Mouse (Mus musculus) 416B (cell line): ENCODE measurements around the gene Selenot.
A peak's percentile ranks its signal among the peaks of the same experiment; 100 is the strongest.
"Not testable (repeated sequence)": the region's sequence is repeated elsewhere in the genome, so short reads cannot be mapped to it uniquely, and the experiment has no call there.

Source experiments
- DNase-seq: peaks from one replicate; pipeline ENCODE4 v3.0.0; 2011; ENCODE audit warnings: low read depth

Gene Selenot

DNA sequence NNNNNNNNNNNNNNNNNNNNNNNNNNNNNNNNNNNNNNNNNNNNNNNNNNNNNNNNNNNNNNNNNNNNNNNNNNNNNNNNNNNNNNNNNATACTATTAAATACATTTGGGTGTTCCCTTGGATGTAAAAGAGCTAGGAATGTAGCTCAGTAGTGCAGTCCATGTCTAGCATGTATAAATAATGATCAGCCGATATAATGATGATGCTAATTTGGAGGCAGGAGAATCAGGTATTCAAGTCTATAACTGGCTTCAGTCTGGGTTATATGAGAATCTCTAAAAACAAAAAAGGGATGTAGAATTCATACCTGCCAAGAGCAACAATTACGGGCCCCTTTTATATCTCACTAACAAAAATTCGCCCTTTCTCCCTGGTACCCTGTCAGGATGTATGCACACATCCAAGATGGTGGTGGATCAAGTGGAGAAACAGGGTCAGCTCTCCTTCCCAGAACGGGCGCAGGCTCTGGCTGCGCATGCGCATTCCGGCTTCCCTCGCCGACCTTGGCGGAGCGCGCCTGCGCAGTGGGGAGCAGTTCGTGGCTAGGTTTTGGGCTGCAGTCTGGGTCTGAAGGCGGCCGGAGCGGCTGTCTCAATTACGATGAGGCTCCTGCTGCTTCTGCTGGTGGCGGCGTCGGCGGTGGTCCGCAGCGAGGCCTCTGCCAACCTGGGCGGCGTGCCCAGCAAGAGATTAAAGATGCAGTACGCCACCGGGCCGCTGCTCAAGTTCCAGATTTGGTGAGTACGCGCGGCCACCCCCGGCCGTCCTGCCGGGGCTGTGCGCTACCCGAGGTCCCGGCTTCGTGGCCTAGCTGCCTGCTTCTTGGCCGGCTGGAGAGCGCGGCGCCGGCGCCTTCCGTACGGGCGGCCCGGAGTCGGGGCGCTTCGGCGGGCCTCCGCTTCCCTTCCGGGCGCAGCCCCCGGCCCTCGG is at the start of gene Selenot:
TSS of gene Selenot (plus strand) at position 500 of the 930 bp plus-strand sequence.
- DNase-seq: peak; percentile 94

DNA sequence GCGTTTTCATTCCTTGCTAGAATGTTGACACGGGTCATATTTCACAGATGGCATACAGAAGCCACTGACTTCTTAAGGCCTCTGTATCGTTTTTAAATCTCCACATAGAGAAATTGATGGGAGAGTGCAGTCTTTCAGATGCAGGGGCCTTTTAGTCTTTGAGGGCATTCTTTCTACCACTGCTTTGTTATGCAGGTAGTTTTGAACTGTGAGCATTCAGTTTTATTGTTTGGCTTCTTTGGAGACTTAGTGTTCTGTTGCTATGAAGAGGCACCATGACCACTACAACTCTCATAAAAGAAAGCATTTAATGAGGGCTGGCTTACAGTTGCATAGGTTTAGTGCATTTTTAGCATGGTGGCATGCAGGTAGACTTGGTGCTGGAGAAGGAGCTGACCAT is 39.9 kb upstream of the Selenot start:
- DNase-seq: no peak

DNA sequence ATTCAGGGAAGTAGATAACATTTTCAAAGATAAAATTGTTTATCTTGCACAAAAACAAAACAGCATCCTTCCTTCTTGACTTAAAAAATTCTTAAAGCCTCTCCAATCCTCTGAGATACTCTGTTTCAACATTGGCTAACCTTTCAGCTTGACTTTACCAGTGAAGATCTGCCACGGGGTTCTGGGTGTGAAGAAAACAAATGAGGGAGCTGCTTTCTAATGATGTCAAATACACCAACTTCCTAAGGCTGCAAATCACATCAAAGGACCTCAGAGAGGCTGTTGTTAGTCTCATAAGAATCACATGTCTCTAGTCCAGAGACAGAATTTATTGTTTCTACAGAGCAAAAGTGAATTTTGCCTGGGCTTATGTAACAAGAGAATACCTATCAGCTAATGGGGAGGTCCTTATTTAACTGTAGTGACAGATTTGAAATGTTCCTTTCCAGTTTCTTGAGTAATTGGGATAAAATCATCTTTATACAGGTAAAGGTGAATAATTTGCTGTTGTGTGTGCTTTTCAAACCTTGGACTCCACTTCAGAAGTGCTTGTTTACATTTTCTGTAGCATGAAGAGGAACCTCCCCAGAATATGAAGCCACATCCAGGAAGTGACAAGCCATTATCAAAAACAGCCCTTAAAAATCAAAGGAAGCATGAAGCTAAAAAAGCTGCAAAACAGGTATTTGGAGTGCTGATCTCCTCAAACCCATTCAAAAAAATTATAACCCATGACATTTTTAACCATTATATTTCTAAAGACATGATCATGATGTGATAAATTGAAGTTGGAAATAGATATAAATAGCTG is 24.2 kb upstream of the Selenot start:
- peak; percentile 20 for DNase-seq

DNA sequence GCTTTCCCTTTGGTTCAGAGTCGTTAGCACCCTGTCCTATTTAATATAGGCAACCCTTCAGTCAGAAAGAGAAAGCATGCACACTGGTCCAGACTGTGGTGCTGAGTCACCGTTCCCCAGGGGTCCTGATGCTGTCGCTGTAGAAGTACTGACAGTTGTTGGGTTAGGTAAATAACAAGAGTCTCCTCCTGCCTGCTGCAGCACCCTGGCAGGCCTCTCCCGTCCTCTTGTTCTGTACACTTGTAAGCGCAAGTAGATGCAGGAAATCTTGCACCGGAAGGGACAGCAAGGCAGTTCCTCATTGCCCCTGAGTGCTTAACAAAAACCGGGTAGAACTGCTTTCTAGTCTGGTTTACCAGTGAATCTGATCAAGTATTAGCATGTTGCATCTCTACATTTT is 19.8 kb upstream of the Selenot start:
- no peak for DNase-seq

DNA sequence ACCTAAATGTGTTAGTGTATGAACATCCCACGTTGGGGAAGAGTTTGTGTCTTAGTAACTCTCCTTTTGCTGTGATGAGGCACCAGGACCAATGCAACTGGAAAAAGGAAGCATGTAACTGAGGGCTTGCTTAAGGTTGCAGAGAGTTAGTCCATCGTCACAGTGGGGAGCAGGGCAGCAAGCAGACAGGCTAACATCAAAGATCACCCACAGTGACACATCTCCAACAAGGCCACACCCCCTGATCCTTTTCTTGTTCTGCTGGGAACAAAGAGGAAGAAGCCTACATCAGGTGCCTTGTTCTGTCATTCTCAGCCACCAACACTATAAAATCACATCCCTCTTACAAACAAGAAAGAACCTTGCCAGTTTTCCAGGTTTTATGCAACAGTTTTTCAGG is 16.5 kb upstream of the Selenot start:
- DNase-seq: peak; percentile 19

DNA sequence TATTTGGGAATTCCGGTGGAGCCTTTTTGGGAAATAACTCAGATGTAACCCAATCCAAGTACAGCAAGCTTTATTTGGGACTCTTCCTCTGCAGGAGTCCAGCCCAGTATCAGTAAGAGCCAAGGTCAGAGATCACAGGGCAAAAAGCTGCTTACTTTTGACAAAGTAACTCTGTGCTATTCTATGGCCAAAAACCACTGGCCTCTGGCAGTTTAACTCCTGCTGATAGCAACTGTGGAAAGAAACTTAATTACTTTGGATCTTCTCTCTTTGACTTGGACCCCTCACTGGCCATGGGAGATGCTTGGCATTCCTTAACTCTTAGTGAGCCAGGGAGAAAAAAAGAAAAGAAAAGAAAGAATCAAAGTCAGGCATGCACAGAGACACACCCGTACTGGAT is 15.0 kb upstream of the Selenot start:
- DNase-seq: no peak

DNA sequence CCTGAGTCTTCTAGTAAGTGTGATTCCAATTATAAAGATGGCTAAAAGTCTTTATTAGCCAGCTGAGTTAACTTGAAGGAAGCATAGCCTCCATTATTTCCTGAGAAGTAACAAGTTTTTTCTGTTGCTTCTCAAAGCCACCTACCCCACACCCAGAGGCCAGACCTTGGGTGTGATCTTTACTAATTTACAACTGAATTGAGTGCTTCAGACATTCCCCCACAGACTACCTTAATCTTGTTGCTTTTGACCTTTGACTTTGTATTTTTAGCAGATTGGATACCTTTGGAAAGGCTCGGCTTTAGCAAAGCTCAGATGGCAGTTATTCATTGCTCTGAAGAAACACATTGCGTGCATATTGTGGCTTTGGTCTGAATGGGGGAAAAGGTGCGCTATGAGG is 5.6 kb upstream of the Selenot start:
- no peak for DNase-seq

DNA sequence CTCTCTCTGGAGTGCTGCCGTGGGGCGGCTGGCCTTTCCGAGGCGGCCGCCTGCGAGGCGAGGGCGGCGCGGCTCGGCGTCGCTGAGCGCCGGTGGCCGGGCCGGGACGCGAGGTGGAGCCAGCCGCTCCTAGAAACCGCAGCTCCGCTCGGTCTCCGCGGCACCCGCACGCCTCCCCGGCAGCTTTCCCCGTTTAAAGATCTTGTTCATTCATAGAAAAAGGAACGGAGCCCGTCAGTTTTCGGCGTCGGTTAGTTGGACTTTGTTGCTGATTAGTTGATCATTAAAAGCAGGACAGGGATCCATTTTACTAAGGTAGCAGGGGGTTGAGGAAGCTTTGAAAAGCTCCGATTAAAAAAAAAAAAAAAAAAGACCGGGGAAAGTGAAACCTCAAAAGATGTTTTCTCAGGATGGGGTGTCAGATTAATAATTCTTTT is 649 bp downstream of the Selenot start:
- DNase-seq: peak; percentile 45

DNA sequence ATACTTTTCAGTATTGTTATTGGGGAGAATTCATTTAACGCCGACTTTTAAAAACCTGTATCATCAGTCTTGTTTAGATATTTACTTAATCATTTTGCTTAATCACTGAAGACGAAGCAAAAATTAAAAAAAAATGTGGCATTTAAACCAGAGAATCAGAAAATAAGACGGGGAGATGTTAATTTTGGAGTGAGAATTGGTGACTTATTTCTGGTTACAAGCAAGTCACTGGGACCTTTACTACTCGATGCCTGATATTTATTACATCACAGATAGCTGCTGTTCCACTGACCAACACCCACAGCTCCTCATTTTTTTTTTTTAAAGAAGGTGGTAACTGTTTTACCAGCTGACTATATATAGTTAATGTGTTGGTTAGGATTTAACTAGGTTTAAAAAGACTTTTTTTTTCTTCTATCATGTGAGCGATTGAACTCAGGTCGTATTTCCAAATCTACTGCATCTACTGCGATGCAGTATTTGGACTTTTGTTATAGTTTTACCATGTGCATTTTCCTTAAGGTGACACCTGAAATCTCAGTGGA is 1.1 kb downstream of the Selenot start:
- DNase-seq: peak; percentile 58

DNA sequence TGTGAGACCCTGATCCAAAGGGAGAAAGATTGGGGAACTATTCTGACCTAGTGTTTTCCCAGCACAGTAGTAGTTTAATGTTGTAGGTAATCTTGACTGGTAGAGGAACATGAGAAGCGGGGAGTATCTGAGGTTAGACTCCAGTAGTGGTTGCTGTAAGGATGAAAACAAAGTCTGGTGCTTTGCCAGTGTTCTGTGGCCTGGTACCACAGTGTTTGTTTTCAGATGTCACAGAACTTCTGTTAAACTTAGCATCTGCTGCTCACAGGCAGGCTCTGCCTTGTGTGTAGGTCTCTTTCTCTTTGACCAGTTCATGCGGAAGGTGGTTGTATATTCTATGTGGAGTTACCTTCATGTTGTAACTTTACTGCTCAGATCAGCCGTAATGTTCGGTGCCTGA is 5.1 kb downstream of the Selenot start:
- peak; percentile 40 for DNase-seq

DNA sequence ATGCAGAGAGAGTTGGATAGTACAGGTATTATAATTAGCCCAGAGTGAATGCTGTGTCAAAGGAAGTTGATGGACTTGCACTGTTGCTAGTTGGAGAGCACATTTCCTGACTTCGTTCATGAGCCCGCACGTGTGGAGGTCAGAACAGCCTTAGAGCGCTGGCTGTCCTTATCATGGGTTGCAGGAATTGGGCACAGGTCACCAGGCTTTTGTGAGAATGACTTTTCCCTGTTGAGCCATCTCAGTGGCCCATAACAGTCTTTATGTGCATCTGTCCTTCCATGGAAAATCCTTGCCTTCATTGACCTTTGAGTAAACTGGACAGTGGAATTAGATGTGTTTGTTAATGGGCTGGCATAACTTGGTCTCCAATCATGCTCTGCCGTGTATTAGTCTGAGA is 5.9 kb downstream of the Selenot start:
- no peak for DNase-seq

DNA sequence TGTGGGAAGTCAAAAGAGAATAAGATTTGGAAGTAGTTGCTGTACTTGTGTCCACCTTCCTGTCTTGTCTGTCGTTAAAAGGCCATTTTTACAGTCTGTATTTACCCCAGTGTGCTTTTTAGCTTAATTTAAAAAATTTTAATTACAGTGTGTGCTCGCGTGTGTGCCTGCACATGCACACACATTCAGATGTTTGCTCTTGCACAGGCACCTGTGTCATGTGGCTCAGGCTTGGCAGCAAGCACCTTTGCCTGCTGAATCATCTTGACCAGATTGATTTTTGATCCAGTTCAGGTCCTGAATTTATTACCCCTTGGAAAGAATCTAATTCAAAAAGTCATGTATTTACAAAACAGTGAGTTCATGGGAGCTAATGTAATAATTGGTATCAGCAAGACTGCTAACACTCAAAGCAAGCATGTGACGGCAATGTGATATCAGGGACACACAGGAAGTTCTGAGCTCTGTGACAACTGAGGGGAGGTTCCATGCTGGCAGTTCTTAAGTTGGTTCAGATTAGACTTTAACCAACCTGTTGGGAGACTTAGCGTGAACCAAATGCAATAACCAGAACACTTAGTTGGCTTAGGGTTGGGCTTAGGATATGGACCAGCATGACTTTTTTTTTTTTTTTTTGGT is 6.5 kb downstream of the Selenot start:
- DNase-seq: peak; percentile 17

DNA sequence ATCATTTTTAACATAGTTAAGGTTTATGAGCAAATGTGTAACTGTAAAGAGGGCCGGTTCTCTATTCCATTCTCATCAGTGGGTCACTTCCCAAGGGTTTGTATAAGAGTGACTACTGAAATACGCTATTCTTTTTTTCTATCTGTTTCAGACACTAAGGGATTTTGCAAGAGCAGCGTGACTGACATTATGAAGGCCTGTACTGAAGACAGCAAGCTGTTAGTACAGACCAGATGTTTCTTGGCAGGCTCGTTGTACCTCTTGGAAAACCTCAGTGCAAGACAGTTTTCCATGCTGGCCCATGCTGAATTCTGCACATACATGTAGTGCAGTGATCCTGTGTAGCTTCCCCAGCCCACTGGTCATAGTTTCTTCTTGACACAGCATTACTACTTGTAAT is 14.1 kb downstream of the Selenot start:
- not testable (repeated sequence) for DNase-seq

DNA sequence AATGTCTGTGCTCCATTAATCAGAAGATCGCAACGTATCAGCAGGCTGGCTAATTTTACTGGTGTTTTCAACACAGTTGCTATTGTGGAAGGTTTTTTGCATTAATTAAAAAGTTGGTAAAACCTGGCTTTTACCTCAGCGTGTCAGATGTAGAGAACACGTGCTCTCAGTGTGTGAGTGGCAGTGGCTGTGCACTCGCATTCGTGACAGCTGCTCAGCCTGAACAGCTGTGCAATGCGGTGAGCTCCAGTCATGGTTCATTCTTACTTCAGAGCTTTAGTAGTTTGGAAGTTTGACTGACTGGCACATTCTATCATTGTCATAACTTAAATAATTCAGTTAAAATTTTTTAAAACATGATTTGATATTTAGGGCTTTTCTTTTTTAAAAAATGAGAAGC is 16.2 kb downstream of the Selenot start:
- not testable (repeated sequence) for DNase-seq

DNA sequence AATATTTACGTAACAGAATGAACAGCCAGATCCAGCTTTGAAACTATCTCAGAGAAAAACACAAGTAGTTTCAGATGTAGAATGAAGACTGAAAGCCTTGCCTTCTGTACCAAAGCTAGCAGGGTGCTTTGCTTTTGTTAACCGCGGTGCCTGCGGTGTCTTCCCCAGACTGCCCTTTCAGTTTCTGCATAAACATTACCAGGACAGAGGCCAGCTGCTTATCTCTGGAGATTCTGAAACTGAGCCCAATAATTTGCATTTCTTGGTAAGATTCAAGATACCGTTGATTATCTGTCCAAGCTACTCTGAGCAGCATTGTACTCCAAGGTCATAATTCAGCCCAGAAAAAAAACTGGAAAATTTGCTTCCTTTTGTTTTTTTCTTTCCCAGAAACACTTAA is 17.2 kb downstream of the Selenot start:
- no peak for DNase-seq

DNA sequence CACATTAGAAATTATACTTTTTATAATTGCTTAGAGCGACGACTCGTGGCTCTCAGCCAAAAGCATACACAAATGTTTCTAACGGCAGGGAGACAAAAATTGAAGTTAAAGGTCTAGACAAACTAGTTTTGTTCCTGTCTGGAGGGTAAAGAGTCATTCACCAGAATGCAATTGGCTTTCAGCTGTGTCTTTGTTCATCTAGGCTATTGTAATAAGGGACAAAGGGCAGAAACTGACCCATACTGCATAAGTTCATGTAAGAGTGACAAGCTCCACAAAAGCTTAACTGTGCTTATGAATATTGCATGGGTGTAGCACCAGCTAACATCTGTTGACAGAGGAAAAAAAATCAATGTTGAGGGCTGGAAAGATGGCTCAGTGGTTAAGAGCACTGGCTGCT is 32.1 kb downstream of the Selenot start:
- DNase-seq: no peak

DNA sequence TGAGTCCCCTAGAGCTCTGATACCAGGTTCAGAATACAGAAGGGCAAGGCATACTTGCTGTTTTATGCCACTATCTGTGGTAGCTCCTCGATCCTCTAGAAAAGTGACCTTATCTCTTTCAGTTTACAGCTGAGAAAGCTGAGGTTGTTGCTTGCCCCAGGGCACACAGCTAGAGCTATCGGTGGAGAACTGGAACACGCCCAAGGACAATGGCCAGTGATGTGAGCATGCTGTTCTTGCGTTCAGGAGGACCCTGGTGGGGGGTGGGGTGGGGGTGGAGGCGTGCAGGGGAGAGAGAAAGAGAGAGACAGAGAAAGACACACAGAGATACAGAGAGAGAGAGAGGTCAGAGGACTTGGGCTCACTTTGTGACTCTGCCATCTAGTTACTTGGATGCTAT is 33.5 kb downstream of the Selenot start:
- no peak for DNase-seq

DNA sequence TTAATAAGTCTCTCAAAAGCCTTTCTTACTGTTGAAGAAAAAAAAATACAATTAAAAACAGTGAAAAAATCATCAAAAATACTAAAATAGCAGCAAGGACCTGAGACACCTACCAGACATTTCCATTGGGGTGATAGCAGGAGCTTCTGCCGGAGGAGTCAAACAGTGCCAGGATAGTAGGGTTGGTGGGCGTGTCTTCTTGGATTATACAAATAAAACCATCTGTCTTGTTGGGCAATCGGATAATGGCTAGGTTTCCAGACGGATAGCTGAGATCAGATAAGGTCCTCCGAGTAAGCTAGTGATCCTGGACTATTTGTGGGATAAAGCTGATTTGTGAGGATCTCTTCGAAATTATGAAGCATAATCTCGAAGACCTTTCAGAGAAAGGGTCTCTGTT is 44.6 kb downstream of the Selenot start:
- no peak for DNase-seq

DNA sequence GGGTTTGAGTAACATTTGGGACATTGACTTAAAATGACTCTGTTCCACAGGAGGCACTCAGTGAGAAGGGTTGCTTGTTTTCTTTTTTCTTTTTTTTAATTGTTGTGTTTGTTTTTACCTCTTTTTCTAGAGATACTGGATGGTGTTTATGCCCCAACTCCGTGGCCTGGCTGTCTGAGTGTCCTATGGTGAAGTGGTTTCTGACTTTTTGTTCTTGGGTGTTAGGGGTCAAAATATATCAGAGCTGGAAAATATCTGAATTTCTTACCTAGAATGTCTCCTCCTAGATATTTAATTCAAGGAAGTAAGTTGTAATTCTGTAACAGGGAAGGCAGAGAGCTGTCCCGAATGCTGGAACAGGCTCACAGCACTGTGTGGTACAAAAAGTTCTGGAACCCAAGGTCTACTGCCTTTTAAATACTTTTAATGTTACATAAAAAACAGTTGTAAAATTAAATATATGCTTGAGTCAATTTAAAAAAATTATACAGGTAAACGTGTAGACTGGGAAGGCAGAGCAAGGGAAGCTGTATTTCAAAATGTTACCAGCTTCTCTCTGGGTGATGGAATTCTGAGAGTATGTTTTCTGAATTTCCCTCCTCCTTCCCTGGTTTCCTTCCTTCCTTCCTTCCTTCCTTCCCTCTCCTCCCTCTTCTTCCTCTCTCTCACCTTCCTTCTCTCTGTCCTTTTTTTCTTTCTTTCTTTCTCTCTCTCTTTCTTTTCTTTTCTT is 46.4 kb downstream of the Selenot start:
- no peak for DNase-seq

DNA sequence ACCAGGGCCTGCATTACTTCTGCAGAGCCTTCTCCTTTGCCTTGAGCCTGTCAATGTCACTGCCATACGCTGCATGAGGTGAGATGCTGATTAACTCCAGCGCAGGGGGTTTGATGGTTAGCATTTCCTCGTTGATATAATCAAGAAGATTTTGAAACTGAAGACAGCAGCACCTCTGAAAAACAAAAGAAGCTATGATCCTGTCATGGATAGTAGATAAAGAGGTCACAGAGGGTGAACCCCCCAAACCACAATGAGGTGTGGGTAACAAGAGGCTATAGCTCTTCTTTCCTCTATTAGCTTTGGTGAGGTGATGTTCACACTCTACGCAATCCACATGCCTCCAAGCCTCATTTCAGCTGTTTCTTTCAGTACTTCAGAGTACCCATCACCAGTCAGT is 48.5 kb downstream of the Selenot start:
- DNase-seq: no peak

DNA sequence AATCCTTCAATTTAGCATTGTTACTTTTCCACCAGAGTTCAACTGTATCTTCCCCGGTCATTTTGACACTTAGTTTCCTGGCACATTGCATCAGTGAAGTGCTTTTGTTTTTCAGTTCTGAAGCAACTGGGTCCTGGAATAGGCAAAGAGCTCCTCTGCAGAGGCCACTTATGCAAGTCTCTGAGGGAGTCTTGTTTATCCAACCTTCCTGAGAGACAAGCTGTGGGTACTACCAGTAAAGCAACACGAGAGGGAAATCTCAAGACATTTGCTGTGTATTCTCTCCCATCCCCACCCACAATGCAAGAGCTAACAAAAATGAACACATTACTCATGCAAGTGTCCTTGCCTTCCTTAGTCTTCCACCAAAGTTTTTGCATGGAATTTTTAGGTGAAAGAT is 55.3 kb downstream of the Selenot start:
- DNase-seq: no peak
